Mouse (Mus musculus) liver, postnatal 0 days (tissue): ENCODE measurements around the gene Zfp384. TPM values are rescaled to one million over a fixed set of nuclear protein-coding genes. Genes with fewer than 3 reads are reported as not detected.

Experiments
- ATAC-seq: fragments of 200-750 bp; cut with Nextera tagmentation; 2 replicates; pipeline ENCODE4 v1.8.0; 2017; ENCODE audit warnings: mild to moderate bottlenecking, moderate library complexity
- DNase-seq: peaks from one replicate; pipeline ENCODE4 v3.0.0-alpha.2; 2016
- H3K27ac ChIP-seq: fragments of 300-500 bp; sonication (generic); 2 replicates; pipeline ENCODE4 v1.5.1; 2014; ENCODE audit warnings: antibody characterized with exemption, moderate library complexity, mild to moderate bottlenecking, low read depth
- H3K27me3 ChIP-seq: fragments of 300-500 bp; sonication (generic); 2 replicates; pipeline ENCODE4 v1.6.1; 2014; ENCODE audit warnings: low read length, control low read depth, mixed read lengths; ENCODE audit not compliant: insufficient read depth
- H3K36me3 ChIP-seq: fragments of 300-500 bp; sonication (generic); replicated peaks from 2 replicates; pipeline ENCODE4 v1.6.1; 2014; ENCODE audit warnings: mild to moderate bottlenecking, control low read depth, low read length, moderate library complexity, mixed read lengths; ENCODE audit not compliant: insufficient read depth
- H3K4me1 ChIP-seq: fragments of 300-500 bp; sonication (generic); 2 replicates; pipeline ENCODE4 v1.6.1; 2014; ENCODE audit warnings: antibody characterized with exemption, mild to moderate bottlenecking, control low read depth; ENCODE audit not compliant: insufficient read depth
- H3K4me2 ChIP-seq: fragments of 300-500 bp; sonication (generic); 2 replicates; pipeline ENCODE4 v1.6.1; 2014; ENCODE audit warnings: low read depth, mild to moderate bottlenecking, low read length, moderate library complexity, mixed read lengths
- H3K4me3 ChIP-seq: fragments of 300-500 bp; sonication (generic); 2 replicates; pipeline ENCODE4 v1.5.1; 2014; ENCODE audit warnings: low read depth, low read length
- H3K9ac ChIP-seq: fragments of 300-500 bp; sonication (generic); replicated peaks from 2 replicates; pipeline ENCODE4 v1.6.1; 2014; ENCODE audit warnings: mild to moderate bottlenecking, moderate library complexity
- H3K9me3 ChIP-seq: fragments of 300-500 bp; sonication (generic); 2 replicates; pipeline ENCODE4 v1.6.1; 2016; ENCODE audit warnings: mild to moderate bottlenecking, control low read depth, low read length, mixed read lengths
- CTCF ChIP-seq: sonication (generic); IDR thresholded peaks from 2 replicates; pipeline ENCODE4 v1.5.1; 2016; ENCODE audit warnings: antibody characterized with exemption, low read depth
- EP300 ChIP-seq: IDR thresholded peaks from 2 replicates; pipeline ENCODE4 v1.6.1; 2016; ENCODE audit warnings: antibody characterized with exemption, low read depth, mild to moderate bottlenecking
- WGBS: fragments of 180-500 bp; shearing (Covaris S2); extraction: QIAGEN DNeasy Blood & Tissue Kit; methylation state at CpG from one replicate; pipeline ENCODE4 v1.1.7; 2014; ENCODE audit not compliant: insufficient replicate concordance; 5-methylcytosine and 5-hydroxymethylcytosine counted together
- polyA plus RNA-seq: library from polyadenylated mRNA; unstranded; fragments of >200 nt; fragmentation: Nextera tagmentation; extraction: Ambion mirVana; gene quantifications from 2 replicates; pipeline ENCODE4 v1.2.1, GENCODE M21; 2015

Zfp384 gene
- polyA plus RNA-seq, 1 experiment from 2014 or later: 3.3 TPM

DNA sequence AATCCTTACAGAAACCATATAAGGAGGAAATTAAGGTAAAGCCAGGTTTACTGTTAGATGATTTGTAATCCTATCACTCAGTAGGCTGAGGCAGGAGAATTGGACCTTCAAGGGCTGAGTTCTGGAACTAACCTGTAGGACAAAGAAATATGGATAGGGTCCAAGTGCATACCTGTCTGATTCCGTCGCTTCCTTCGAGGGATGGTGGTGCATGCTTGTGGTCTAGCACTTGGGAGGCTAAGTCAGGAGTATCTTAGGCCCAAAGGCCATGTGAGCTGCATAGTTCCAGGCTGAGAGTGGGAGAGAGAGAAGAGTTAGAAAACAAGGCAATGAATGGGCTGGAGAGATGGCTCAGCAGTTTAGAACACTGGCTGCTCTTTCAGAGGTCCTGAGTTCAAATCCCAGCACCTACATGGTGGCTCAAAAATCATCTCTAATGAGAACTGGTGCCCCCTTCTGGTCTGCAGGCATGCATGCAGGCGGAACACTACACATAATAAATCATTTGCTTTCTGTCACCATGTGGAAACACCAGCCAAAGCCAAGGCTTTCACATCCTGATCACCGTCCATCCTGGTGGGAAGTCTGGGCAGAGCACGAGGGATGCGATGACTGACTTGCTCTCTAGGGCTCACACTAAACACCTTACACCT is 42.4 kb upstream of the Zfp384 start:
- H3K9ac ChIP-seq: peak overlapping the region; percentile 76; the same call in 1 of the 2 replicates
- 97% methylated on average over 7 of the region's 7 CpGs for WGBS
- peaks cover 9% of the 10 kb centered on the region for H3K36me3 ChIP-seq
- TF ChIP-seq EP300 (no peak), CTCF (peak; percentile 48)
- peaks cover 20% of the 10 kb centered on the region for H3K4me1 ChIP-seq
- H3K4me2 ChIP-seq: peak overlapping the region; percentile 79
- H3K27ac ChIP-seq: no peak overlapping the region
- no peaks in the 10 kb centered on the region for H3K27me3 ChIP-seq
- peak overlapping the region; percentile 80 for H3K4me3 ChIP-seq
- DNase-seq (no peak), ATAC-seq (no peak)
- no peaks in the 10 kb centered on the region for H3K9me3 ChIP-seq

DNA sequence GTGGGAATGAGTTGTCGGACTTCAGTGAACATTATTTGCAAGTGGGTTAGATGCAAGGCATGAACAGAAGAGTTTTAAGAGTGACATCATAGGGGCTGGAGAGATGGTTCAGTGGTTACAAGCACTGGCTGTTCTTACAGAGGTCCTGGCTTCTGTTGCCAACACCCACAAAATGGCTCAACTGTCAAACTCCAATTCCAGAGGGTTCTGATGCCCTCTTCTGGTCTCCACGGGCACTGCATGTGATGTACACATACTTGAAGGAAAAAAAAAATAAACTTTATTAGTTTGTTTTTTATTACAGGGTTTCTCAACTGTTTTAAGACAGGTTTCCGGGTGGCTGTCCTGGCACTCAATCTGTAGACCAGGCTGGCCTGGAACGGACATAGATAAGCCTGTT is 41.2 kb upstream of the Zfp384 start:
- Histone ChIP-seq H3K9ac (no peak overlapping the region), H3K4me3 (no peak overlapping the region), H3K27ac (no peak overlapping the region), H3K27me3 (no peaks in the 10 kb centered on the region), H3K9me3 (no peaks in the 10 kb centered on the region), H3K4me1 (peaks cover 20% of the 10 kb centered on the region), H3K4me2 (no peak overlapping the region), H3K36me3 (no peaks in the 10 kb centered on the region)
- DNase-seq (peak; percentile 58), ATAC-seq (no peak)
- WGBS: 69% methylated on average over 4 of the region's 4 CpGs
- peak; percentile 62 for TF ChIP-seq CTCF
- TF ChIP-seq EP300: no peak

GRCm38 (mm10) chr6:124992241-124992640 is 16.7 kb upstream of the Zfp384 start:
- Histone ChIP-seq H3K36me3 (no peaks in the 10 kb centered on the region), H3K9me3 (no peaks in the 10 kb centered on the region), H3K9ac (no peak overlapping the region), H3K27me3 (peaks cover 39% of the 10 kb centered on the region), H3K4me2 (no peak overlapping the region), H3K4me3 (no peak overlapping the region), H3K27ac (no peak overlapping the region), H3K4me1 (peaks cover 5% of the 10 kb centered on the region; the same call in 1 of the 2 replicates)
- ATAC-seq (no peak), DNase-seq (no peak)
- WGBS: 56% methylated on average over 4 of the region's 4 CpGs
- TF ChIP-seq CTCF: no peak
- TF ChIP-seq EP300: no peak

GRCm38 (mm10) chr6:124993365-124993764 is 15.6 kb upstream of the Zfp384 start:
- 74% methylated on average over 9 of the region's 9 CpGs for WGBS
- no peak overlapping the region for H3K27ac ChIP-seq
- no peak overlapping the region for H3K4me3 ChIP-seq
- no peak for DNase-seq
- peaks cover 5% of the 10 kb centered on the region; the same call in 1 of the 2 replicates for H3K4me1 ChIP-seq
- H3K36me3 ChIP-seq: no peaks in the 10 kb centered on the region
- TF ChIP-seq CTCF (no peak), EP300 (no peak)
- no peak overlapping the region for H3K4me2 ChIP-seq
- H3K9ac ChIP-seq: no peak overlapping the region
- no peaks in the 10 kb centered on the region for H3K9me3 ChIP-seq
- peaks cover 50% of the 10 kb centered on the region for H3K27me3 ChIP-seq
- ATAC-seq: no peak

DNA sequence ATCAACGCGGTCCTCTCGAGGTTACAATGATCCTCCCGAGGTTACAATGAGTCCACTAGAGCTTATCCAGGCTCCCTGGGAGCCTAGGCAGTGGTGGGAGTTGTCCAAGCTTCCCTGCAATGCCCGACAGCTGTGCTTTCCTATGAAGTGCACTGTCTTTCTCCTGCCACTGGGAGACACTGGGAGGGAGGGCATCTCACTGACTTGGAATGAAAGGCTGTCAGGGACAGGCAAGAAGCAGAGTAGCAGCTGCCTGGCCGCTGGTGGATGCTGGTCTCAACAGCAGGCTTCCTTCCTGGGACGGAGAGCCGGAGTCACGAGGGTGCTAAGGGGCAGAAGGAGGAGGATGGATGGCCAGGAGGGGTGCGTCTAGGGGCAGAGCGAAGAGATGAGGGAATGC is 15.1 kb upstream of the Zfp384 start:
- Histone ChIP-seq H3K9me3 (no peaks in the 10 kb centered on the region), H3K36me3 (no peaks in the 10 kb centered on the region), H3K4me1 (peaks cover 5% of the 10 kb centered on the region; the same call in 1 of the 2 replicates), H3K4me2 (no peak overlapping the region), H3K9ac (no peak overlapping the region), H3K4me3 (no peak overlapping the region), H3K27ac (no peak overlapping the region), H3K27me3 (peaks cover 55% of the 10 kb centered on the region)
- DNase-seq: no peak
- TF ChIP-seq EP300 (no peak), CTCF (no peak)
- no peak for ATAC-seq
- WGBS: 19% methylated on average over 11 of the region's 11 CpGs

GRCm38 (mm10) chr6:124995246-124995645 is 13.7 kb upstream of the Zfp384 start:
- H3K27ac ChIP-seq: no peak overlapping the region
- H3K9me3 ChIP-seq: no peaks in the 10 kb centered on the region
- no peak overlapping the region for H3K4me2 ChIP-seq
- H3K4me3 ChIP-seq: no peak overlapping the region
- 77% methylated on average over 7 of the region's 7 CpGs for WGBS
- H3K9ac ChIP-seq: no peak overlapping the region
- H3K27me3 ChIP-seq: peaks cover 67% of the 10 kb centered on the region
- TF ChIP-seq CTCF: no peak
- no peak for TF ChIP-seq EP300
- DNase-seq (no peak), ATAC-seq (no peak)
- peaks cover 5% of the 10 kb centered on the region; the same call in 1 of the 2 replicates for H3K4me1 ChIP-seq
- H3K36me3 ChIP-seq: no peaks in the 10 kb centered on the region
